Mouse (Mus musculus) liver (tissue): Measurements from ENCODE around the gene Cnot1.

Source experiments
- DNase-seq: peaks from one replicate; pipeline ENCODE4 v3.0.0-alpha.2; 2020; ENCODE audit warnings: mixed read lengths

Gene Cnot1

GRCm38 (mm10) chr8:95727625-95728024 is 79.6 kb downstream of the Cnot1 start:
- no peak for DNase-seq

GRCm38 (mm10) chr8:95716546-95717335 is 90.5 kb downstream of the Cnot1 start:
- peak; percentile 33 for DNase-seq

GRCm38 (mm10) chr8:95715676-95716531 is 91.4 kb downstream of the Cnot1 start, which contains the start of gene Setd6:
TSS of gene Setd6 (plus strand) at chr8:95715881.
- peak; percentile 95 for DNase-seq

GRCm38 (mm10) chr8:95714837-95715413 is 92.3 kb downstream of the Cnot1 start:
- peak; percentile 24 for DNase-seq

DNA sequence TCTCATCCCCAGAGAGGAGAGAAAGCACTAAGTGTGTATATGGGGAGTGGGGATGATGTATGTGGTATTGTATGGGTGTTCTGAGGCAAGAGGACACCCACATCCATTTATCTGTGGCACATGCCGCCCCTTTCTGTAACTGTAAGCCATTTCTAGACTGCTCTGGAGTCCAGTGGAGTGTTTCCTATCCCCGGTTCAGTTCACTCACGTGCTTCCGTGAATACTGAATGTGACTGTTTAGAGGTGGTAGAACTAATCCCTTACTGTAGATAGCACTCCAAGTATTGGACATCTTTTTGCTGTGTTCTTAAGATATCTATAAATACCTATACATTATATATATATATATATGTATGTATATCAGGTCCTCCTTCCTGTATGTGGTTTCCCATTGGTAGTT is 92.9 kb downstream of the Cnot1 start:
- DNase-seq = no peak

- peak; percentile 80 for DNase-seq
Observed at GRCm38 (mm10) chr8:95713100-95714010, 93.9 kb downstream of the Cnot1 start.

GRCm38 (mm10) chr8:95712395-95712794 is 94.9 kb downstream of the Cnot1 start:
- DNase-seq = peak; percentile 19

DNA sequence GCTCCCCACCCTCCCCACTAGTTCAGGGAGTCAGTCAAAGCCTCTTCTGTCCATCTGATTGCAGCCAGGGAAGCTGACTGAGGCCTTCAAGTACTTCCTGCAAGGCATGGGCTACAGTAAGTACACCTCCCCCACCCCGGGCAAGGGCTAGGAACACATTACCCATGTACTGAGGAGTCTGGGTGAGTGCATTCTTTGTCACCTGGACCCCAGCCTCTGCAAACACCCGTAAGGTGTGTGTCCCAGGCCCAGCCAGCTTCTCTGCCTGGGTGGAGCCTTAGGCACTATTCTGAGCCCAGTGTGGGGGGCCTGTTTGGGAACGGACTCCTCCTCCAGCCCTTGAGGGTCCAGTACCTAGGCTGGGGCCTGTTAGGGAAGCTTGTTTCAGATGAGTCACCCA is 96.2 kb downstream of the Cnot1 start:
- peak; percentile 3 for DNase-seq

- DNase-seq = no peak
Observed at GRCm38 (mm10) chr8:95709579-95709978, 97.7 kb downstream of the Cnot1 start.

- DNase-seq = no peak
Observed at GRCm38 (mm10) chr8:95704538-95704937, 102.7 kb downstream of the Cnot1 start.

GRCm38 (mm10) chr8:95703461-95704260 is 103.6 kb downstream of the Cnot1 start:
- DNase-seq = peak; percentile 58

GRCm38 (mm10) chr8:95702480-95703446 is 104.5 kb downstream of the Cnot1 start:
- DNase-seq = peak; percentile 83

GRCm38 (mm10) chr8:95701809-95702208 is 105.5 kb downstream of the Cnot1 start:
- no peak for DNase-seq

GRCm38 (mm10) chr8:95700282-95700681 is 107.0 kb downstream of the Cnot1 start:
- DNase-seq = no peak

- DNase-seq = no peak
Observed at GRCm38 (mm10) chr8:95698179-95698578, 109.1 kb downstream of the Cnot1 start.

DNA sequence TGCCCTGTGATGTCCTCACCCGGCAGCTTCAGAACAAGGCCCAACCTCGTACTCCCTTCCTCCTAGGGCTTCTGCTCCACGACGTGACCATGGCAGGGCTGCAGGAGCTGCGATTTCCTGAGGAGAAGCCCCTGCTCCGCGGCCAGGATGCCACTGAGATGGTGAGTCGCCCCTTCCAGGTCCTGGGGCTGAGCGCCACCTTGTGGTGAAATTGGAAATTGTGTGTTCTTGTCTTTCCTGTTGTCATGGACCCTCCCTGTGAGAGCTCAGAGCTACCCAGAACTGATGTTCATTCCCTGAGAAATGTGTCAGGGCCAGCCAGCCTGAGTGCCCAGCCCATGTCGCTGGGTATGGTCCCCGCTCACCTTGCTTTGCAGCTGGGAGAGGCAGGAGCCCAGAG is 110.1 kb downstream of the Cnot1 start:
- peak; percentile 79 for DNase-seq

GRCm38 (mm10) chr8:95696661-95697060 is 110.6 kb downstream of the Cnot1 start:
- DNase-seq = no peak

DNA sequence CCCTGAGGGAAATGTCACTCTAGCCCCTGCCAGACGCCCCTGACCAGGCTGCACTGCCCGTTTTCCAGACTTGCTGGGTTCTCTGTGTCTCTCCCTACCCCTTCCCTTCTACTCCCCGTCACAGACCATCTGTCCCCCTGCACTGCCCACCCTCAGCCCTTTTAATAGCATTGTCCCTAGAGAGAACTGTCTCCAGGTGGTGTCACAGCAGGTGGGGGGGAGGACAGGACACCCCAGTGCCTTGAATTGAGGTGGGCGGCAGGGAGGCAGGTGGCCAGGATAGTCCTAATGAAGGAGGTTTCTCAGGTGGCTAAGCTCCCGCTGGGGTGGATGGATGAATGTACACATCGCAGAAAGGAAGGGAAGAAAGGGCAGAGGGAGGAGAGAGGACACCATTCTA is 112.6 kb downstream of the Cnot1 start:
- DNase-seq = no peak

DNA sequence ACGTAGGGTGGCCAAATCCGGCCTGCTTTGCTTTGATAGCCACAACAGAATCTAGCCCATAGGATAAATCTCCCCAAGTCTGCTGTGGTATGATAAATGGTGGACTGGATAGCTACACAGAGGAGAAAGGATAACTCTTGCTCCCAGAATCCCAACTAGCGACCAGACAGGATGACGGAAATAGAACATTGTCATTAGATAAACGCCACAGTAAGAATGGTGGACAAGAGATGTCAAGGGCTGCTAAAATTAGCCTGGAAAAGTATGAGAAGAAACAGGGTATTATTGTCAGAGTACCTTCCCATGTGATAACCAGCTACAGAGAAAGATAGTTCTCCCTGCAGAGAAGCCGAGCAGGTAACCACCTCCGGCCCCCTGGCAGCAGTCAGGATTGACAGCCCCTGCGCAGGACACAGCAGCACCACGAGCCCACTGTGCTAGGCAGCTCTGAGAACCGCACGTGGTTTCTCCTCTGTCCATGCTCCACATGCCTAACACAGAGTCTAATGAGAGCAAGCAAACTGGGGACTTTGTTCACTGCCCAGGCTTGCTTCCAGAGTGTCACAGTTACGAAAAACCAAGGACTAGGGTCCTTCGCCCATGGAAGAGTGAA is 116.2 kb downstream of the Cnot1 start:
- DNase-seq = no peak
